Comparison of ENCODE assay signal across 25 mouse cellular contexts in genomic region chr2:117759491-117760013, GRCm38 (mm10).
DNase-seq lines count a peak whose midpoint lies in the region; ATAC-seq and TF ChIP-seq lines count a peak whose summit lies in the region.
"Had no signal": no experiment of that assay in that cellular context is flagged by ENCODE, and none has a peak within 500 bp of the region (broad histone marks: within the 10 kb centered on the region; RNA-seq: fewer than 3 reads in every experiment).

No protein-coding gene starts in this region.

- no peak for ATAC-seq in kidney, postnatal 0 days (replicated peaks; ENCODE audit: low FRiP score, low read depth)
- ATAC-seq in lung, embryonic 15.5 days (ENCODE audit: borderline replicate concordance, extremely low read depth, low FRiP score, low TSS enrichment) = peak; percentile 60
- ATAC-seq in lung, postnatal 0 days = peak; percentile 44; the same call in 1 of the 2 replicates
- no peak for ATAC-seq in stomach, embryonic 15.5 days (ENCODE audit: insufficient read depth, low FRiP score, low read depth)
- ATAC-seq in stomach, postnatal 0 days (ENCODE audit: low FRiP score, low TSS enrichment) = no peak
- ATAC-seq: activated CD4-positive, CD25-positive, alpha-beta regulatory T cell, adult 4 months; CD4-positive, CD25-positive, alpha-beta regulatory T cell, adult 4 months; forebrain, embryonic 13.5 days; Patski had no signal

- no peaks in the 10 kb centered on the region for H3K4me1 ChIP-seq in kidney, postnatal 0 days (replicated peaks; ENCODE audit: insufficient read depth, low read length)
- H3K4me1 ChIP-seq in lung, embryonic 15.5 days = peaks cover 21% of the 10 kb centered on the region
- no peaks in the 10 kb centered on the region for H3K4me1 ChIP-seq in lung, postnatal 0 days (ENCODE audit: insufficient read depth, low read depth, low read length)
- no peaks in the 10 kb centered on the region for H3K4me1 ChIP-seq in stomach, embryonic 15.5 days
- no peaks in the 10 kb centered on the region for H3K4me1 ChIP-seq in stomach, postnatal 0 days (replicated peaks; ENCODE audit: control insufficient read depth, insufficient read depth)
- H3K4me1 ChIP-seq: embryonic facial prominence, embryonic 10.5 days; embryonic facial prominence, embryonic 12.5 days; forebrain, embryonic 13.5 days had no signal

- H3K27ac ChIP-seq in kidney, postnatal 0 days = no peak overlapping the region
- peak overlapping the region; percentile 69 for H3K27ac ChIP-seq in lung, embryonic 15.5 days
- no peak overlapping the region for H3K27ac ChIP-seq in lung, postnatal 0 days (ENCODE audit: low read length)
- peak overlapping the region; percentile 35; the same call in 1 of the 2 replicates for H3K27ac ChIP-seq in stomach, embryonic 15.5 days
- H3K27ac ChIP-seq in stomach, postnatal 0 days (replicated peaks) = no peak overlapping the region
- H3K27ac ChIP-seq: embryonic facial prominence, embryonic 10.5 days; embryonic facial prominence, embryonic 12.5 days; forebrain, embryonic 13.5 days had no signal

- no peaks in the 10 kb centered on the region for H3K9me3 ChIP-seq in kidney, postnatal 0 days (replicated peaks; ENCODE audit: low read length)
- no peaks in the 10 kb centered on the region for H3K9me3 ChIP-seq in lung, embryonic 15.5 days
- no peaks in the 10 kb centered on the region for H3K9me3 ChIP-seq in lung, postnatal 0 days (ENCODE audit: low read length)
- H3K9me3 ChIP-seq in stomach, embryonic 15.5 days = no peaks in the 10 kb centered on the region
- H3K9me3 ChIP-seq in stomach, postnatal 0 days (ENCODE audit: control insufficient read depth, low read length) = no peaks in the 10 kb centered on the region
- H3K9me3 ChIP-seq: embryonic facial prominence, embryonic 10.5 days; embryonic facial prominence, embryonic 12.5 days; forebrain, embryonic 13.5 days had no signal

- TF ChIP-seq CTCF in kidney, postnatal 0 days (IDR thresholded peaks at IDR 0.05; ENCODE audit: low read depth) = no peak
- TF ChIP-seq CTCF in lung, postnatal 0 days (IDR thresholded peaks at IDR 0.05) = no peak
- TF ChIP-seq CTCF in stomach, postnatal 0 days (IDR thresholded peaks at IDR 0.05; ENCODE audit: low read depth) = no peak

- DNase-seq in kidney, postnatal 0 days (ENCODE audit: low spot score) = peak; percentile 34
- DNase-seq in kidney, postnatal 14 days = no peak
- DNase-seq in lung, postnatal 14 days = no peak
- DNase-seq in lung, postnatal 0 days (ENCODE audit: low spot score) = peak; percentile 32
- DNase-seq in lung, adult 18-20 months = no peak
- no peak for DNase-seq in stomach, postnatal 0 days (ENCODE audit: low spot score)
- DNase-seq: adrenal gland, adult 8-10 months; adrenal gland, postnatal 14 days; adrenal gland, postnatal 36 days; B cell, adult 2 months; cerebellum, adult 11-12 months; cerebellum, adult 2 months; cerebellum, adult 9-10 months; cerebellum, postnatal 10 days; cerebellum, postnatal 25 days had no signal

- no peaks in the 10 kb centered on the region for H3K27me3 ChIP-seq in kidney, postnatal 0 days (ENCODE audit: insufficient read depth, low read length)
- no peaks in the 10 kb centered on the region for H3K27me3 ChIP-seq in lung, embryonic 15.5 days
- H3K27me3 ChIP-seq in lung, postnatal 0 days (replicated peaks; ENCODE audit: insufficient read depth, low read length) = no peaks in the 10 kb centered on the region
- H3K27me3 ChIP-seq in stomach, embryonic 15.5 days (replicated peaks) = no peaks in the 10 kb centered on the region
- no peaks in the 10 kb centered on the region for H3K27me3 ChIP-seq in stomach, postnatal 0 days (ENCODE audit: control insufficient read depth, insufficient read depth, low read length)
- H3K27me3 ChIP-seq: CH12.LX; embryonic facial prominence, embryonic 12.5 days; forebrain, embryonic 13.5 days; Patski had no signal

- H3K4me2 ChIP-seq in kidney, postnatal 0 days (ENCODE audit: low read length) = no peak overlapping the region
- H3K4me2 ChIP-seq in lung, embryonic 15.5 days = no peak overlapping the region
- H3K4me2 ChIP-seq in lung, postnatal 0 days (replicated peaks; ENCODE audit: low read depth, low read length) = no peak overlapping the region
- no peak overlapping the region for H3K4me2 ChIP-seq in stomach, embryonic 15.5 days
- no peak overlapping the region for H3K4me2 ChIP-seq in stomach, postnatal 0 days (replicated peaks; ENCODE audit: low read depth)
- H3K4me2 ChIP-seq: embryonic facial prominence, embryonic 12.5 days; forebrain, embryonic 13.5 days had no signal

- no peak overlapping the region for H3K9ac ChIP-seq in kidney, postnatal 0 days (ENCODE audit: low read depth, low read length)
- H3K9ac ChIP-seq in lung, embryonic 15.5 days = no peak overlapping the region
- H3K9ac ChIP-seq in lung, postnatal 0 days (replicated peaks; ENCODE audit: low read depth) = no peak overlapping the region
- H3K9ac ChIP-seq in stomach, embryonic 15.5 days = no peak overlapping the region
- H3K9ac ChIP-seq in stomach, postnatal 0 days (ENCODE audit: low read length) = no peak overlapping the region
- H3K9ac ChIP-seq: embryonic facial prominence, embryonic 12.5 days; forebrain, embryonic 13.5 days had no signal

- WGBS in kidney, postnatal 0 days = 69% methylated on average over 1 of the region's 1 CpGs
- 17% methylated on average over 1 of the region's 1 CpGs for WGBS in lung, embryonic 15.5 days
- WGBS in lung, postnatal 0 days = 37% methylated on average over 1 of the region's 1 CpGs
- 20% methylated on average over 1 of the region's 1 CpGs for WGBS in stomach, embryonic 15.5 days
- 33% methylated on average over 1 of the region's 1 CpGs for WGBS in stomach, postnatal 0 days

- no peaks in the 10 kb centered on the region for H3K36me3 ChIP-seq in kidney, postnatal 0 days (ENCODE audit: insufficient read depth, low read length)
- H3K36me3 ChIP-seq in lung, embryonic 15.5 days = no peaks in the 10 kb centered on the region
- no peaks in the 10 kb centered on the region for H3K36me3 ChIP-seq in lung, postnatal 0 days (ENCODE audit: insufficient read depth, low read length)
- no peaks in the 10 kb centered on the region for H3K36me3 ChIP-seq in stomach, embryonic 15.5 days
- H3K36me3 ChIP-seq in stomach, postnatal 0 days (ENCODE audit: control insufficient read depth, insufficient read depth, low read length) = no peaks in the 10 kb centered on the region
- H3K36me3 ChIP-seq: embryonic facial prominence, embryonic 10.5 days; embryonic facial prominence, embryonic 12.5 days; G1E had no signal

- H3K4me3 ChIP-seq in kidney, postnatal 0 days (replicated peaks; ENCODE audit: low read depth, low read length) = no peak overlapping the region
- no peak overlapping the region for H3K4me3 ChIP-seq in lung, embryonic 15.5 days
- no peak overlapping the region for H3K4me3 ChIP-seq in lung, postnatal 0 days (ENCODE audit: low read depth, low read length)
- H3K4me3 ChIP-seq in stomach, embryonic 15.5 days (replicated peaks) = no peak overlapping the region
- no peak overlapping the region for H3K4me3 ChIP-seq in stomach, postnatal 0 days (ENCODE audit: low read depth, low read length)
- H3K4me3 ChIP-seq: embryonic facial prominence, embryonic 10.5 days; embryonic facial prominence, embryonic 12.5 days; forebrain, embryonic 13.5 days had no signal

- no peak for TF ChIP-seq EP300 in lung, postnatal 0 days (IDR thresholded peaks at IDR 0.05)
- no peak for TF ChIP-seq EP300 in stomach, postnatal 0 days (optimal IDR thresholded peaks at IDR 0.05)

Comparison
In these comparisons a context has a peak if more than half of its experiments do, and no peak if none do; other contexts are left out.
1. DNase-seq: peak in kidney, postnatal 0 days (single experiment) and lung, postnatal 0 days (single experiment); none in kidney, postnatal 14 days (single experiment), lung, postnatal 14 days (single experiment), lung, adult 18-20 months (0 of 2) and stomach, postnatal 0 days (single experiment).
2. H3K27ac ChIP-seq: peak in lung, embryonic 15.5 days (single experiment) and stomach, embryonic 15.5 days (single experiment); none in kidney, postnatal 0 days (single experiment), lung, postnatal 0 days (single experiment) and stomach, postnatal 0 days (single experiment).
3. ATAC-seq: peak in lung, embryonic 15.5 days (single experiment) and lung, postnatal 0 days (single experiment); none in kidney, postnatal 0 days (single experiment), stomach, embryonic 15.5 days (single experiment) and stomach, postnatal 0 days (single experiment).